Mouse (Mus musculus) heart, embryonic 15.5 days (tissue): Measurements from ENCODE around the gene Rrp9. TPM values are rescaled to one million over a fixed set of nuclear protein-coding genes. Genes with fewer than 3 reads are reported as not detected.
"Not testable (repeated sequence)": the region's sequence is repeated elsewhere in the genome, so short reads cannot be mapped to it uniquely, and the experiment has no call there.

Experiments
- ATAC-seq: fragments of 200-750 bp; cut with Nextera tagmentation; replicated peaks from 2 replicates; pipeline ENCODE4 v1.8.0; 2017; ENCODE audit warnings: low read depth, moderate TSS enrichment; ENCODE audit not compliant: insufficient number of reproducible peaks, insufficient read depth, low FRiP score
- H3K27ac ChIP-seq: fragments of 300-500 bp; sonication (generic); 2 replicates; pipeline ENCODE4 v1.5.1; 2015; ENCODE audit warnings: mild to moderate bottlenecking, inconsistent platforms
- H3K27me3 ChIP-seq: fragments of 300-500 bp; sonication (generic); 2 replicates; pipeline ENCODE4 v1.6.1; 2015; ENCODE audit warnings: inconsistent platforms
- H3K36me3 ChIP-seq: fragments of 300-500 bp; sonication (generic); 2 replicates; pipeline ENCODE4 v1.6.1; 2015; ENCODE audit warnings: mild to moderate bottlenecking, inconsistent platforms
- H3K4me1 ChIP-seq: fragments of 300-500 bp; sonication (generic); replicated peaks from 2 replicates; pipeline ENCODE4 v1.6.1; 2015; ENCODE audit warnings: inconsistent platforms
- H3K4me2 ChIP-seq: fragments of 300-500 bp; sonication (generic); 2 replicates; pipeline ENCODE4 v1.6.1; 2015; ENCODE audit warnings: inconsistent platforms, mild to moderate bottlenecking, moderate library complexity
- H3K4me3 ChIP-seq: fragments of 300-500 bp; sonication (generic); 2 replicates; pipeline ENCODE4 v1.5.1; 2015; ENCODE audit warnings: mild to moderate bottlenecking, inconsistent platforms
- H3K9ac ChIP-seq: fragments of 300-500 bp; sonication (generic); 2 replicates; pipeline ENCODE4 v1.6.1; 2015; ENCODE audit warnings: mild to moderate bottlenecking, inconsistent platforms
- H3K9me3 ChIP-seq: fragments of 300-500 bp; sonication (generic); replicated peaks from 2 replicates; pipeline ENCODE4 v1.6.1; 2016; ENCODE audit warnings: inconsistent platforms
- WGBS: fragments of 180-500 bp; shearing (Covaris S2); methylation state at CpG from one replicate; pipeline ENCODE4 v1.1.7; 2015; ENCODE audit warnings: mixed read lengths; 5-methylcytosine and 5-hydroxymethylcytosine counted together
- polyA plus RNA-seq: library from polyadenylated mRNA; unstranded; fragments of >200 nt; fragmentation: Nextera tagmentation; extraction: Ambion mirVana; gene quantifications from 2 replicates; pipeline ENCODE4 v1.2.1, GENCODE M21; 2015

The Rrp9 gene
- polyA plus RNA-seq, 1 experiment from 2014 or later = 24.9 TPM

GRCm38 (mm10) chr9:106487602-106488001 lies 11.8 kb downstream of the Rrp9 start:
- H3K4me1 ChIP-seq, ATAC-seq, H3K9me3 ChIP-seq, H3K9ac ChIP-seq, H3K4me3 ChIP-seq, H3K27me3 ChIP-seq, H3K27ac ChIP-seq, H3K4me2 ChIP-seq: not testable (repeated sequence)
- peaks cover 24% of the 10 kb centered on the region for H3K36me3 ChIP-seq
- WGBS = 81% methylated on average over 6 of the region's 6 CpGs

- Histone ChIP-seq H3K4me3 (no peak within 1 kb of the TSS), H3K4me1 (no peaks in the 10 kb centered on the region), H3K9ac (no peak within 1 kb of the TSS), H3K27ac (no peak within 1 kb of the TSS), H3K27me3 (no peaks in the 10 kb centered on the region), H3K9me3 (no peaks in the 10 kb centered on the region), H3K4me2 (no peak within 1 kb of the TSS), H3K36me3 (no peaks in the 10 kb centered on the region)
- ATAC-seq = no peak
- WGBS = 86% methylated on average over 6 of the region's 6 CpGs
Measured at GRCm38 (mm10) chr9:106499667-106500066, 23.9 kb downstream of the Rrp9 start, which contains the start of gene Iqcf1. Gene Iqcf1, plus strand, starts transcription at chr9:106499967.

- H3K27me3 ChIP-seq = no peaks in the 10 kb centered on the region
- WGBS = 81% methylated on average over 22 of the region's 22 CpGs
- H3K9ac ChIP-seq = no peak overlapping the region
- H3K4me1 ChIP-seq = no peaks in the 10 kb centered on the region
- H3K4me3 ChIP-seq = no peak overlapping the region
- no peak for ATAC-seq
- H3K9me3 ChIP-seq = no peaks in the 10 kb centered on the region
- no peak overlapping the region for H3K4me2 ChIP-seq
- no peak overlapping the region for H3K27ac ChIP-seq
- H3K36me3 ChIP-seq = no peaks in the 10 kb centered on the region
Measured at GRCm38 (mm10) chr9:106501846-106502245, 26.1 kb downstream of the Rrp9 start.

GRCm38 (mm10) chr9:106504246-106504645 lies 28.5 kb downstream of the Rrp9 start:
- 75% methylated on average over 6 of the region's 6 CpGs for WGBS
- no peak overlapping the region for H3K9ac ChIP-seq
- no peaks in the 10 kb centered on the region for H3K4me1 ChIP-seq
- H3K36me3 ChIP-seq = no peaks in the 10 kb centered on the region
- no peaks in the 10 kb centered on the region for H3K27me3 ChIP-seq
- H3K4me3 ChIP-seq = no peak overlapping the region
- no peak overlapping the region for H3K27ac ChIP-seq
- no peak overlapping the region for H3K4me2 ChIP-seq
- no peak for ATAC-seq
- H3K9me3 ChIP-seq = no peaks in the 10 kb centered on the region

GRCm38 (mm10) chr9:106509356-106509755 lies 33.6 kb downstream of the Rrp9 start:
- 89% methylated on average over 10 of the region's 10 CpGs for WGBS
- Histone ChIP-seq H3K4me2 (no peak overlapping the region), H3K9me3 (no peaks in the 10 kb centered on the region), H3K27me3 (no peaks in the 10 kb centered on the region), H3K27ac (no peak overlapping the region), H3K9ac (no peak overlapping the region), H3K4me1 (peaks cover 9% of the 10 kb centered on the region), H3K4me3 (no peak overlapping the region), H3K36me3 (no peaks in the 10 kb centered on the region)
- ATAC-seq = no peak

- Histone ChIP-seq H3K9me3 (no peaks in the 10 kb centered on the region), H3K4me3 (no peak overlapping the region), H3K4me2 (no peak overlapping the region), H3K4me1 (peaks cover 9% of the 10 kb centered on the region), H3K27me3 (no peaks in the 10 kb centered on the region), H3K27ac (no peak overlapping the region), H3K9ac (no peak overlapping the region), H3K36me3 (no peaks in the 10 kb centered on the region)
- no peak for ATAC-seq
- WGBS = 31% methylated on average over 13 of the region's 13 CpGs
Measured at GRCm38 (mm10) chr9:106512729-106513450, 37.1 kb downstream of the Rrp9 start.

GRCm38 (mm10) chr9:106513566-106513965 lies 37.8 kb downstream of the Rrp9 start:
- peaks cover 9% of the 10 kb centered on the region for H3K4me1 ChIP-seq
- H3K4me3 ChIP-seq = no peak overlapping the region
- WGBS = 68% methylated on average over 6 of the region's 6 CpGs
- H3K4me2 ChIP-seq = no peak overlapping the region
- no peaks in the 10 kb centered on the region for H3K27me3 ChIP-seq
- no peak for ATAC-seq
- H3K36me3 ChIP-seq = no peaks in the 10 kb centered on the region
- no peaks in the 10 kb centered on the region for H3K9me3 ChIP-seq
- H3K9ac ChIP-seq = no peak overlapping the region
- H3K27ac ChIP-seq = no peak overlapping the region

GRCm38 (mm10) chr9:106514273-106514672 lies 38.5 kb downstream of the Rrp9 start, which contains the start of gene Iqcf5:
Gene Iqcf5, plus strand, starts transcription at chr9:106514573.
- Histone ChIP-seq H3K27me3 (no peaks in the 10 kb centered on the region; the same call in 1 of the 2 replicates), H3K4me2 (no peak within 1 kb of the TSS), H3K9ac (no peak within 1 kb of the TSS), H3K27ac (no peak within 1 kb of the TSS), H3K9me3 (no peaks in the 10 kb centered on the region), H3K36me3 (no peaks in the 10 kb centered on the region), H3K4me1 (peaks cover 9% of the 10 kb centered on the region), H3K4me3 (no peak within 1 kb of the TSS)
- 79% methylated on average over 4 of the region's 4 CpGs for WGBS
- no peak for ATAC-seq

GRCm38 (mm10) chr9:106519433-106519832 lies 43.7 kb downstream of the Rrp9 start:
- Histone ChIP-seq H3K4me1 (no peaks in the 10 kb centered on the region), H3K4me2 (no peak overlapping the region), H3K4me3 (no peak overlapping the region), H3K9ac (no peak overlapping the region), H3K27me3 (no peaks in the 10 kb centered on the region; the same call in 1 of the 2 replicates), H3K9me3 (no peaks in the 10 kb centered on the region), H3K36me3 (no peaks in the 10 kb centered on the region), H3K27ac (no peak overlapping the region)
- no peak for ATAC-seq
- 58% methylated on average over 2 of the region's 2 CpGs for WGBS

GRCm38 (mm10) chr9:106519909-106520308 lies 44.1 kb downstream of the Rrp9 start:
- Histone ChIP-seq H3K27ac (no peak overlapping the region), H3K4me2 (no peak overlapping the region), H3K27me3 (no peaks in the 10 kb centered on the region; the same call in 1 of the 2 replicates), H3K9ac (no peak overlapping the region), H3K36me3 (no peaks in the 10 kb centered on the region), H3K4me3 (no peak overlapping the region), H3K4me1 (no peaks in the 10 kb centered on the region), H3K9me3 (no peaks in the 10 kb centered on the region)
- whole genome bisulfite sequencing = 62% methylated on average over 8 of the region's 8 CpGs
- no peak for ATAC-seq

- no peaks in the 10 kb centered on the region for H3K27me3 ChIP-seq
- H3K9ac ChIP-seq = no peak overlapping the region
- H3K4me3 ChIP-seq = no peak overlapping the region
- no peak overlapping the region for H3K27ac ChIP-seq
- 32% methylated on average over 3 of the region's 3 CpGs for WGBS
- ATAC-seq = no peak
- no peaks in the 10 kb centered on the region for H3K4me1 ChIP-seq
- no peaks in the 10 kb centered on the region for H3K36me3 ChIP-seq
- no peak overlapping the region for H3K4me2 ChIP-seq
- H3K9me3 ChIP-seq = no peaks in the 10 kb centered on the region
Measured at GRCm38 (mm10) chr9:106531833-106532232, 56.1 kb downstream of the Rrp9 start.

GRCm38 (mm10) chr9:106534296-106534695 lies 58.5 kb downstream of the Rrp9 start:
- H3K4me2 ChIP-seq = no peak overlapping the region
- no peaks in the 10 kb centered on the region for H3K4me1 ChIP-seq
- H3K36me3 ChIP-seq = no peaks in the 10 kb centered on the region
- H3K9ac ChIP-seq = no peak overlapping the region
- H3K27me3 ChIP-seq = no peaks in the 10 kb centered on the region
- WGBS = 85% methylated on average over 7 of the region's 7 CpGs
- ATAC-seq = no peak
- H3K27ac ChIP-seq = no peak overlapping the region
- H3K9me3 ChIP-seq = no peaks in the 10 kb centered on the region
- no peak overlapping the region for H3K4me3 ChIP-seq
